Mouse (Mus musculus) adrenal gland, postnatal 14 days (tissue): ENCODE measurements around the gene Grhl3. TPM values are rescaled to one million over a fixed set of nuclear protein-coding genes. Genes with fewer than 3 reads are reported as not detected.

ENCODE experiments used
- DNase-seq: peaks from one replicate; pipeline ENCODE4 v3.0.0; 2021; ENCODE audit warnings: mixed read lengths
- total RNA-seq: library from RNA; stranded (reverse); gene quantifications from 2 replicates; pipeline ENCODE4 v1.2.3, GENCODE M21; 2021

The Grhl3 gene
- total RNA-seq, 1 experiment from 2014 or later, result 0.37 TPM

- DNase-seq, result no peak
Measured at GRCm38 (mm10) chr4:135531236-135531635, 42.2 kb downstream of the Grhl3 start.

GRCm38 (mm10) chr4:135530270-135530669 lies 43.2 kb downstream of the Grhl3 start:
- no peak for DNase-seq

- DNase-seq, result no peak
Measured at GRCm38 (mm10) chr4:135526039-135526710, 47.3 kb downstream of the Grhl3 start.

GRCm38 (mm10) chr4:135525057-135525456 lies 48.4 kb downstream of the Grhl3 start:
- no peak for DNase-seq

GRCm38 (mm10) chr4:135523939-135524338 lies 49.5 kb downstream of the Grhl3 start:
- DNase-seq, result no peak

GRCm38 (mm10) chr4:135520421-135520820 lies 53.0 kb downstream of the Grhl3 start:
- DNase-seq, result no peak

- DNase-seq, result no peak
Measured at GRCm38 (mm10) chr4:135518135-135518534, 55.3 kb downstream of the Grhl3 start.

GRCm38 (mm10) chr4:135516351-135517316 lies 56.8 kb downstream of the Grhl3 start:
- peak; percentile 82 for DNase-seq

GRCm38 (mm10) chr4:135514925-135515324 lies 58.5 kb downstream of the Grhl3 start:
- no peak for DNase-seq

- DNase-seq, result no peak
Measured at GRCm38 (mm10) chr4:135513865-135514264, 59.6 kb downstream of the Grhl3 start.

GRCm38 (mm10) chr4:135509515-135509914 lies 63.9 kb downstream of the Grhl3 start:
- DNase-seq, result peak; percentile 50

GRCm38 (mm10) chr4:135508419-135509039 lies 64.9 kb downstream of the Grhl3 start:
- DNase-seq, result peak; percentile 81

GRCm38 (mm10) chr4:135507547-135508350 lies 65.7 kb downstream of the Grhl3 start:
- peak; percentile 30 for DNase-seq

GRCm38 (mm10) chr4:135505794-135506193 lies 67.6 kb downstream of the Grhl3 start:
- no peak for DNase-seq

- no peak for DNase-seq
Measured at GRCm38 (mm10) chr4:135501587-135501986, 71.8 kb downstream of the Grhl3 start.

- DNase-seq, result no peak
Measured at GRCm38 (mm10) chr4:135499831-135500230, 73.6 kb downstream of the Grhl3 start.

- DNase-seq, result no peak
Measured at GRCm38 (mm10) chr4:135498136-135498535, 75.3 kb downstream of the Grhl3 start.

- DNase-seq, result peak; percentile 74
Measured at GRCm38 (mm10) chr4:135495810-135496209, 77.6 kb downstream of the Grhl3 start.

- DNase-seq, result no peak
Measured at GRCm38 (mm10) chr4:135495397-135495791, 78.0 kb downstream of the Grhl3 start.

GRCm38 (mm10) chr4:135494521-135495396 lies 78.7 kb downstream of the Grhl3 start, which contains the start of the genes Stpg1 and Nipal3:
Gene Stpg1 (plus strand): TSS chr4:135494790.
Gene Nipal3 (minus strand): TSS chr4:135495038.
- DNase-seq, result peak; percentile 93
